Comparison of ENCODE assay signal across 11 mouse cellular contexts in the genomic region with DNA sequence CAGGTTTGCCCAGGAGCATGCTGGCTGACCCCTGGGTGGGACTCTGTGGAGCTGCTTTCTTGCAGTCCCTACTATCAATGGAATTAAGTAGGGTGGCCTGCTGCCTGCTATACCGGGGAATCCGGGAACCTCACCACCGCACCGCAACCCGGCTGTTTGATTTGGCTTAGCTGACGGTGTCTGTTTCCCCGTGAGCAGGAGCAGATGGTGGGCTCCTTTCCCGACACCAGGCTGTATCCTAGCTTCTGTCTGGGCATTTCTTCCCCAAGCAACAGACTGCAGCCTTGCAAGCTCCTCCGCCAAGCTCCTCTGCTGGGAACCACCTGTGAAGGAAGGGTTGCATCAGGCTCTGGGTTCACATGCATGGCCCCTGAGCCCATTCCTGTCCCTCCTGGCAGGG.
DNase-seq lines count a peak whose midpoint lies in the region; ATAC-seq and TF ChIP-seq lines count a peak whose summit lies in the region.
"Had no signal": no experiment of that assay in that cellular context is flagged by ENCODE, and none has a peak within 500 bp of the region (broad histone marks: within the 10 kb centered on the region; RNA-seq: fewer than 3 reads in every experiment).

No protein-coding gene starts in this region.

- DNase-seq in midbrain, postnatal 0 days (ENCODE audit: low spot score): peak; percentile 72
- no peak for DNase-seq in midbrain, embryonic 10.5 days (ENCODE audit: low spot score)
- peak; percentile 20 to 34 for DNase-seq in frontal cortex, postnatal 10 days (ENCODE audit: low spot score in 2 of 2)
- peak; percentile 35 to 59 for DNase-seq in left cerebral cortex, postnatal 14 days (ENCODE audit: low spot score in 2 of 2)
- no peak for DNase-seq in adrenal gland, postnatal 10 days
- DNase-seq in lung, postnatal 25 days (ENCODE audit: low spot score): no peak
- DNase-seq: kidney, adult 8-10 months; liver; lung, postnatal 4 days had no signal

- intact Hi-C loops in left cerebral cortex, postnatal 14 days (cut with DNase I): no loop called here

- peaks cover 8% of the 10 kb centered on the region for H3K4me1 ChIP-seq in midbrain, postnatal 0 days (ENCODE audit: insufficient read depth, low read length)
- peaks cover 34% of the 10 kb centered on the region for H3K4me1 ChIP-seq in midbrain, embryonic 10.5 days

- no peak overlapping the region for H3K4me3 ChIP-seq in midbrain, postnatal 0 days (ENCODE audit: low read depth, low read length)
- no peak overlapping the region for H3K4me3 ChIP-seq in midbrain, embryonic 10.5 days

- ATAC-seq in midbrain, postnatal 0 days (ENCODE audit: low FRiP score): no peak
- ATAC-seq in megakaryocyte progenitor cell, adult 5-6 weeks (replicated peaks; ENCODE audit: poor library complexity): no peak
- ATAC-seq in granulocyte monocyte progenitor cell, adult 5-6 weeks (replicated peaks; ENCODE audit: poor library complexity, severe bottlenecking): no peak

- no peaks in the 10 kb centered on the region for H3K27me3 ChIP-seq in midbrain, postnatal 0 days (ENCODE audit: insufficient read depth, low read length)
- peaks cover 19% of the 10 kb centered on the region; the same call in 1 of the 2 replicates for H3K27me3 ChIP-seq in midbrain, embryonic 10.5 days (ENCODE audit: low read depth, poor library complexity, severe bottlenecking)

- no peaks in the 10 kb centered on the region for H3K9me3 ChIP-seq in midbrain, postnatal 0 days (ENCODE audit: low read length)
- no peaks in the 10 kb centered on the region for H3K9me3 ChIP-seq in midbrain, embryonic 10.5 days (replicated peaks)

- H3K36me3 ChIP-seq in midbrain, postnatal 0 days (ENCODE audit: insufficient read depth, low read length): no peaks in the 10 kb centered on the region
- no peaks in the 10 kb centered on the region for H3K36me3 ChIP-seq in midbrain, embryonic 10.5 days

- no peak overlapping the region for H3K9ac ChIP-seq in midbrain, postnatal 0 days (replicated peaks; ENCODE audit: low read length, poor library complexity, severe bottlenecking)

- H3K27ac ChIP-seq in midbrain, postnatal 0 days (ENCODE audit: low read depth, low read length): no peak overlapping the region
- no peak overlapping the region for H3K27ac ChIP-seq in midbrain, embryonic 10.5 days (replicated peaks)

- H3K4me2 ChIP-seq in midbrain, postnatal 0 days (ENCODE audit: low read depth, low read length, poor library complexity, severe bottlenecking): no peak overlapping the region

- WGBS in midbrain, postnatal 0 days: 47% methylated on average over 9 of the region's 9 CpGs
- WGBS in midbrain, embryonic 10.5 days: 57% methylated on average over 9 of the region's 9 CpGs

- TF ChIP-seq CTCF in midbrain, postnatal 0 days (IDR thresholded peaks at IDR 0.05): no peak

Comparison
In these comparisons a context has a peak if more than half of its experiments do, and no peak if none do; other contexts are left out.
1. DNase-seq: peak in midbrain, postnatal 0 days (single experiment), frontal cortex, postnatal 10 days (2 of 2) and left cerebral cortex, postnatal 14 days (2 of 2); none in midbrain, embryonic 10.5 days (single experiment), adrenal gland, postnatal 10 days (single experiment) and lung, postnatal 25 days (single experiment).